ENCODE assay signal across 8 mouse cellular contexts in genomic region chr3:87960586-87961191, GRCm38 (mm10). TPM values are rescaled to one million over a fixed set of nuclear protein-coding genes. Genes with fewer than 3 reads are reported as not detected.
DNase-seq lines count a peak whose midpoint lies in the region; ATAC-seq and TF ChIP-seq lines count a peak whose summit lies in the region.

No protein-coding gene starts in this region.

- DNase-seq in adrenal gland, adult 8-10 months = peak; percentile 74
- peak; percentile 95 for DNase-seq in embryo, embryonic 9.5 days (ENCODE audit: extremely low spot score)
- peak; percentile 84 to 92 for DNase-seq in gastrocnemius, postnatal 4 days (ENCODE audit: low spot score in 2 of 2)
- peak; percentile 71 for DNase-seq in left cerebral cortex, postnatal 36 days (ENCODE audit: low spot score in 2 of 2)
- peak; percentile 98 for DNase-seq in midbrain, embryonic 11.5 days (ENCODE audit: low spot score, missing footprints)
- peak; percentile 85 for DNase-seq in right cerebral cortex, postnatal 4 days
- DNase-seq in yolk sac, embryonic 10.5 days (ENCODE audit: low spot score) = peak; percentile 92

- no peaks in the 10 kb centered on the region for H3K36me3 ChIP-seq in intestine, postnatal 0 days (ENCODE audit: control insufficient read depth, insufficient read depth)
- no peaks in the 10 kb centered on the region for H3K36me3 ChIP-seq in midbrain, embryonic 11.5 days (ENCODE audit: control insufficient read depth, insufficient read depth, low read length)

- peak overlapping the region; percentile 35 for H3K4me3 ChIP-seq in intestine, postnatal 0 days (ENCODE audit: low read depth, low read length)
- H3K4me3 ChIP-seq in midbrain, embryonic 11.5 days (ENCODE audit: low read depth, low read length) = peak overlapping the region; percentile 21

- peak overlapping the region; percentile 19; the same call in 1 of the 2 replicates for H3K9ac ChIP-seq in intestine, postnatal 0 days (ENCODE audit: low read depth, low read length)
- H3K9ac ChIP-seq in midbrain, embryonic 11.5 days (ENCODE audit: low read length) = peak overlapping the region; percentile 67

- peak; percentile 89 for ATAC-seq in intestine, postnatal 0 days
- peak; percentile 96 for ATAC-seq in midbrain, embryonic 11.5 days (ENCODE audit: low FRiP score)

- H3K27ac ChIP-seq in intestine, postnatal 0 days (ENCODE audit: low read depth, low read length) = 0 out of 2 replicates have a peak overlapping the region, but pooled peaks have one; percentile 51
- peak overlapping the region; percentile 95 for H3K27ac ChIP-seq in midbrain, embryonic 11.5 days (ENCODE audit: low read depth, low read length)

- intact Hi-C loops in left cerebral cortex, postnatal 36 days (cut with DNase I) = loop anchor here (2.0 kb wide), 1 partner anchor 26 kb away; no protein-coding TSS in a partner anchor

- 0 out of 2 replicates have a peak, but pooled peaks cover 7% of the 10 kb centered on the region for H3K27me3 ChIP-seq in intestine, postnatal 0 days (replicated peaks; ENCODE audit: control insufficient read depth, insufficient read depth, low read length)
- no peaks in the 10 kb centered on the region for H3K27me3 ChIP-seq in midbrain, embryonic 11.5 days (ENCODE audit: control insufficient read depth, insufficient read depth, low read length)

- peak overlapping the region; percentile 80 for H3K4me2 ChIP-seq in intestine, postnatal 0 days (replicated peaks; ENCODE audit: low read depth)
- H3K4me2 ChIP-seq in midbrain, embryonic 11.5 days = peak overlapping the region; percentile 53

- under 1% methylated on average over 27 of the region's 27 CpGs for WGBS in intestine, postnatal 0 days
- WGBS in midbrain, embryonic 11.5 days = under 1% methylated on average over 27 of the region's 27 CpGs

- TF ChIP-seq CTCF in intestine, postnatal 0 days (IDR thresholded peaks at IDR 0.05; ENCODE audit: low read depth) = peak; percentile 97

- H3K4me1 ChIP-seq in intestine, postnatal 0 days (replicated peaks; ENCODE audit: control insufficient read depth, insufficient read depth, low read length) = no peaks in the 10 kb centered on the region
- H3K4me1 ChIP-seq in midbrain, embryonic 11.5 days (ENCODE audit: control insufficient read depth, insufficient read depth, low read length) = peaks cover 23% of the 10 kb centered on the region

- no peaks in the 10 kb centered on the region for H3K9me3 ChIP-seq in intestine, postnatal 0 days (ENCODE audit: control insufficient read depth)
- no peaks in the 10 kb centered on the region for H3K9me3 ChIP-seq in midbrain, embryonic 11.5 days (ENCODE audit: control insufficient read depth, low read length)

RNA-seq across cellular contexts. Expression of gene Nes, which starts 10.2 kb away (rescaled TPM):
- total RNA-seq in adrenal gland, adult 8-10 months (2022) = 10 to 100 TPM in 1 of 4 experiments, 1 to 10 TPM in 3; 4.3 to 14.4 (median 6.8) TPM
- total RNA-seq in gastrocnemius, postnatal 4 days (2021) = 100 to 1,000 TPM; 169 to 207 TPM
- 9.2 and 9.5 TPM in 2 replicates for polyA plus RNA-seq in intestine, postnatal 0 days (2015; fragmentation: Nextera tagmentation; extraction: Ambion mirVana)
- total RNA-seq in left cerebral cortex, postnatal 36 days (2021) = 1 to 10 TPM; 4.6 to 6.2 TPM
- polyA plus RNA-seq in midbrain, embryonic 11.5 days (2014; fragmentation: Nextera tagmentation; extraction: Ambion mirVana) = 70.3 and 85.4 TPM in 2 replicates

RNA-seq across cellular contexts. Expression of gene Crabp2, which starts 12.2 kb away (rescaled TPM):
- 1 to 10 TPM in 1 of 4 experiments, under 1 TPM in 2, not detected in 1; 0.31 to 1.0 (median 0.35) TPM for total RNA-seq in adrenal gland, adult 8-10 months (2022)
- 1 to 10 TPM; 1.3 to 2.2 TPM for total RNA-seq in gastrocnemius, postnatal 4 days (2021)
- polyA plus RNA-seq in intestine, postnatal 0 days (2015; fragmentation: Nextera tagmentation; extraction: Ambion mirVana) = 0.81 and 1.9 TPM in 2 replicates
- total RNA-seq in left cerebral cortex, postnatal 36 days (2021) = 1 to 10 TPM; 3.4 to 6.0 TPM
- 539 and 540 TPM in 2 replicates for polyA plus RNA-seq in midbrain, embryonic 11.5 days (2014; fragmentation: Nextera tagmentation; extraction: Ambion mirVana)

RNA-seq across cellular contexts. Expression of gene Rrnad1, which starts 30.2 kb away (rescaled TPM):
- 10 to 100 TPM; 18.6 to 27.6 (median 21.9) TPM for total RNA-seq in adrenal gland, adult 8-10 months (2022)
- 1 to 10 TPM; 7.4 to 8.7 TPM for total RNA-seq in gastrocnemius, postnatal 4 days (2021)
- 5.8 and 6.1 TPM in 2 replicates for polyA plus RNA-seq in intestine, postnatal 0 days (2015; fragmentation: Nextera tagmentation; extraction: Ambion mirVana)
- total RNA-seq in left cerebral cortex, postnatal 36 days (2021) = 10 to 100 TPM; 16.4 to 23.9 TPM
- 14.6 and 17.0 TPM in 2 replicates for polyA plus RNA-seq in midbrain, embryonic 11.5 days (2014; fragmentation: Nextera tagmentation; extraction: Ambion mirVana)

RNA-seq across cellular contexts. Expression of gene Isg20l2, which starts 30.6 kb away (rescaled TPM):
- 10 to 100 TPM; 17.9 to 20.0 (median 19.5) TPM for total RNA-seq in adrenal gland, adult 8-10 months (2022)
- 10 to 100 TPM; 20.2 to 20.6 TPM for total RNA-seq in gastrocnemius, postnatal 4 days (2021)
- 13.9 and 14.1 TPM in 2 replicates for polyA plus RNA-seq in intestine, postnatal 0 days (2015; fragmentation: Nextera tagmentation; extraction: Ambion mirVana)
- 10 to 100 TPM; 12.9 to 14.3 TPM for total RNA-seq in left cerebral cortex, postnatal 36 days (2021)
- 53.9 and 54.8 TPM in 2 replicates for polyA plus RNA-seq in midbrain, embryonic 11.5 days (2014; fragmentation: Nextera tagmentation; extraction: Ambion mirVana)

RNA-seq across cellular contexts. Expression of gene Bcan, which starts 39.3 kb away (rescaled TPM):
- 100 to 1,000 TPM in 2 of 4 experiments, 10 to 100 TPM in 2; 83.1 to 117 (median 106) TPM for total RNA-seq in adrenal gland, adult 8-10 months (2022)
- under 1 TPM in 1 of 2 experiments, not detected in 1; 0.12 TPM for total RNA-seq in gastrocnemius, postnatal 4 days (2021)
- polyA plus RNA-seq in intestine, postnatal 0 days (2015; fragmentation: Nextera tagmentation; extraction: Ambion mirVana) = 0.17 and 0.24 TPM in 2 replicates
- 100 to 1,000 TPM; 251 to 278 TPM for total RNA-seq in left cerebral cortex, postnatal 36 days (2021)
- polyA plus RNA-seq in midbrain, embryonic 11.5 days (2014; fragmentation: Nextera tagmentation; extraction: Ambion mirVana) = 0.37 and 0.44 TPM in 2 replicates

Comparison
In these comparisons a context has a peak if more than half of its experiments do, and no peak if none do; other contexts are left out.
1. Peak in every context shown above with its lines: DNase-seq, ATAC-seq, H3K4me3 ChIP-seq and H3K27ac ChIP-seq.
2. RNA of gene Nes, which starts 10.2 kb away (total RNA-seq): 169 to 207 TPM in gastrocnemius, postnatal 4 days; 4.3 to 14.4 TPM in adrenal gland, adult 8-10 months and 4.6 to 6.2 TPM in left cerebral cortex, postnatal 36 days; every median in the first group is over 10 times any median in the second.